Mouse (Mus musculus) embryonic stem cell, embryonic (primary cell): ENCODE results near the gene Car14.

ENCODE experiments used
- CTCF ChIA-PET, 4 experiments: fragments of 300-600 bp in 2 of 4; fragments of 350-600 bp in 2 of 4; sonication (Branson Sonifier 250); formaldehyde crosslinking; loops; one replicate each; lab custom pipeline; 2022; ENCODE audit warnings: inconsistent platforms in 2 of 4; lab: Charles Lee
- POLR2A ChIA-PET, 4 experiments: fragments of 300-600 bp in 2 of 4; fragments of 350-600 bp in 2 of 4; sonication (Branson Sonifier 250); formaldehyde crosslinking; loops; one replicate each; lab custom pipeline; 2022; ENCODE audit warnings: antibody characterized with exemption in 4 of 4, inconsistent platforms in 1 of 4; lab: Charles Lee

The Car14 gene

DNA sequence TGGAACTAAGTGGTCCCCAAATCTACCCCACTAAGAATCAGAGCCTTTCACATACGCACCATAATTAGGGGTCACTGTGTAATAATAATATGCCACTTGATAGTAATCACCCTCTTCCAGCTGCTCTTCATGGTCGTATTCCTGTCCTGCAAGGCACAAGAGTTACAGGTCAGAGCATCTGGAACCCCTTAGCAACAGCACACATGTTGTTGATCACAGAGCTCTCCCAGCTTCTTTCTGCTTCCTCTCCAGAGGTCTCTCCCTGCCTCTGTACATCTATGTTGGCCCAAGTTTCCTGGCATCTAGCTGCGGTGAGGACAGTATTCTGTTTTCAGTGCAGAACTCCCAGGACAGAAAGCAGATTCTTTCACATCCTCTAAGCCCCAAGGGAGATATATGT lies 14.8 kb downstream of the Car14 start:
- CTCF ChIA-PET = interaction anchor here in 1 of 4 experiments (0.5 to 2.2 kb wide), 4 partner anchors 17 to 611 kb away, joined by 3 to 10 read pairs (median 4); no protein-coding TSS in a partner anchor
- POLR2A ChIA-PET = interaction anchor here in 3 of 4 experiments (0.6 to 3.4 kb wide), 15 partner anchors 8 to 168 kb away, joined by 3 to 10 read pairs (median 4); partner anchors contain the start of genes Car14 (in 1 of the 3), Mrps21 (in 1 of the 3), Prpf3 (in 1 of the 3) and Vps45 (in 1 of the 3)

DNA sequence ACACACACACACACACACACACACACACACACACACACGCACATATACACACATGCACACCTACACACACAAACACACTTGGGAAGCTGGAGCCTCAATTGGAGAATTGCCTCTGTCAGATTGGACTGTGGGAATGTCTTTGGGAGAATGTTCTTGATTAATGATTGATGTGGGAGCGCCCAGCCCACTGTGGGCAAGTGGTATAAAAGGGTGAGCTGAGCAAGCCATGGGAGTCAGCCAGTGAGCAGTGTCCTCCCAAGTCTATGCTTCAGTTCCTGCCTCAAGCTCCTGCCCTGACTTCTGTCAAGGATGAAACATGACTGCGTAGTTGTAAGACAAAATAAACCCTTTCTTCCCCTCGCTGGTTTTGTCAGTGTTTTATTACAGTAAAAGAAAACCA lies 16.9 kb downstream of the Car14 start:
- ChIA-PET CTCF (interaction anchor here in 2 of 4 experiments (0.6 to 1.5 kb wide), 4 partner anchors 17 to 204 kb away, joined by 3 to 5 read pairs (median 4); no protein-coding TSS in a partner anchor), POLR2A (interaction anchor here in 3 of 4 experiments (0.6 to 1.6 kb wide), 8 partner anchors 12 to 502 kb away, joined by 3 to 8 read pairs (median 4); partner anchors contain the start of genes Car14 (in 1 of the 3) and Mrps21 (in 1 of the 3))

DNA sequence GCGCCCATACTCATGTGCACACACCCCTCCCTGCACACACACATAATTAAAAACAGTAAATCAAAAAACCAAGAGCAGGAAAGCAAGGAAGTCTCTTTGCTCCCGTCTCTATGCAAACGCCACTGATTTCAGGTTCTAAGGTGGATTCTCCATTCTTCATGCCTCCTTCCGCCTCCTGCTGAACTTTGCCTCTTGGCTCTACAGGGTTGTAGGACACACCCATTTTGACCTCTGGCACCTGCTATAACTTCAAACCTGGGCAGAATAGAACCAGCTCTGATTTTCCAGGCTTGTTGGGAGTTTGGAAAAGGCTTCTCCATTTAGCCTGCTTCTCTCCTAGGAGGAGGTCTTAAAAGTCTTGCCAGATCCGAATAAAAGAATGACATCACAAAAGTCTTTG lies 20.1 kb downstream of the Car14 start:
- CTCF ChIA-PET = no interaction called here
- POLR2A ChIA-PET = no interaction called here

DNA sequence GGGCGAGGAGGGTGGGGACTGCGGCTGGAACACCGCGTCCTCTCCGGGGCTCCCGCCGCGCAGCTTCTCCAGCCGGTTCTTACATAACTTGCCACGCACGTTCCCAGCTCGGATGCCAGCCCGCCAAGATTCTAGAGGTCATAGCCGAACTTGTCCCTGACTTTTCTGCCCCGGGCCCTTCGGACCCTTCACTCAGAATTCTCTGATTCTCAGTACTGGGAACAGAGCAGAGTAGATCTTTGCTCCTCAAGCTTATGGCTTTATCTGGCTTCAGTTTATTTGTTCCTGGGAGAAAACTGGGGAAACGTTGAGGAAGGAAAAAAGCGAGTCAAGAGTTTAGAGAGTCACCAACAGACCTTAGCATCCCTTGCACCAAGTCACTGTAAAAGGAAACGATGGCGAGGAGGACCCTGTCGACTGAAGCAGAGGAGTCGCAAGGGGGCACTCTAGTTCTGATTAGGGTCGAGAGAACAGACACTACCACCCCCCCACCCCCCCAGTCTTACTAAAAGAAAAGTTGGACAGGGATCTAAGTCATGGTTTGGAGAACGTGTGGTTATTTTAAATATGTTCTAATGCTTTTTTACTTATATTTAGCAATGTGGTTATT lies 21.6 kb downstream of the Car14 start:
- ChIA-PET CTCF (interaction anchor here in 3 of 4 experiments (0.5 to 1.8 kb wide), 9 partner anchors 8 to 235 kb away, joined by 3 to 16 read pairs (median 3); partner anchors contain the start of gene Mrps21 (in 1 of the 3)), POLR2A (interaction anchor here in 3 of 4 experiments (0.6 to 3.3 kb wide), 51 partner anchors 9 to 830 kb away, joined by 3 to 42 read pairs (median 4); partner anchors contain the start of genes BC028528 (in 3 of the 3), Mrps21 (in 3 of the 3), Car14 (in 2 of the 3) and Prpf3 (in 2 of the 3))

DNA sequence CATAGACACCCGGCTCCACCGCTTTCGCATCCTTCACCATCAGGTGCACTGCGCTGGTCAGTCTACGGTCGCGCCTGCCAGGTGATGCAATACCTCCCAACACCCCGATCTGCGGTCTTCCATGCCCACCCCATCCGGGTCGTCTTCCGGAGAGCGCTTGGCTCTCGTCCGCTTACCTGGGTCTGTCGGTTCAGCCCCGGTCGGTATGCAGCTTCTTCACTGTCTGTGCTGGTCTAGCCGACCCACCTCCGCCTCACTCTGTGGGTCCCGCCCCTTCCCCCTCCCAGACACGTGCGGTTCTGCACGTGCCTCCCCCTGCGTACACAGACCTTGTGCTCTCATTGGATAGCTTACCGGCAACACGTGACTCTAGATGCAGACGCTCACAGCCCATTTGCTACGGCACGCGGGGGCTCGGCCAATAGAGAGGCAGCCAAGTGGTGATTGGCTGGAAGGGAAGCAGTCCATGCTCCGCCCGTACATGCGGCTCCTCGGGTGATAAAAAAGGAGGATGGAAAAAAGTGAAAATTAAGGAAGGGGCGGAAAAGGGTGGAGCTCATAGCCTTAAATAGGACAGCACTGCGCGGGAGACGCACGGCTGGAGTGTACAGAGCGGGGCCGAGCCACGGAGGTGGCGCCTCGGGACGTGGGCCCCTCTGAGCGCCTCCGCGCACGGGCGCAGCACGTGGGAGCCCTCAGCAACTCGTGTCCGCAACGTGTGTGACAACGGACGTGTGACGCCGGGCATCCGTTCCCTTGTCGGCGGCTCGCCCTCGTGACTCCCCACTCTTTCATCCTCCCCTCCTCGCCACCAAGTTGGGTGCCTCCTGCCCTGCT lies 22.3 kb downstream of the Car14 start, which contains the start of gene Ciart:
TSS of gene Ciart (minus strand) at position 273 of the 837 bp plus-strand sequence.
- CTCF ChIA-PET = interaction anchor here in 3 of 4 experiments (0.5 to 1.8 kb wide), 10 partner anchors 8 to 339 kb away, joined by 3 to 16 read pairs (median 3); partner anchors contain the start of gene Mrps21 (in 1 of the 3)
- POLR2A ChIA-PET = interaction anchor here (0.6 to 3.3 kb wide), 64 partner anchors 9 to 829 kb away, joined by 3 to 42 read pairs (median 4); partner anchors contain the start of genes BC028528 (in 3 of the 4), Mrps21 (in 3 of the 4), Car14 (in 2 of the 4) and Prpf3 (in 2 of the 4)

DNA sequence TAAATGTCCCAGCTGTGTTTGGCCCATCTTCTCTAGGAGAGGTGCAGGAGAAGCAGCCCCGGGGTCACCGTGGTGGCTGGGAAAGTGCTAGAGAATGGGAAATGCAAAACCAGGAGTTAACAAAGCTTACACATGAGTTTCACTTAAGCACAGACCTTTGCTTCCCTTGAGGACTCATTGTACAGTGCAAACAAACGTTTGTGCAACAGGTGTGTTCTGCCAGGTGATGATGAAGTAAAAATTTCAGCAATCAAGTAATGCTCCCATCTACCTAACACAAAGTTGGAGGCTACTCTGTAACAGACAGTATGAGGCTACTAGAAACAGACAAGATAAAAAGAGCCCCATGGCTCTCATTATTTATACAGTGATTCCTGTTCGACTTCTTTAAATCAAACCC lies 25.4 kb downstream of the Car14 start:
- CTCF ChIA-PET = no interaction called here
- POLR2A ChIA-PET = interaction anchor here in 1 of 4 experiments (1.0 kb wide), 1 partner anchor 14 kb away, joined by 3 read pairs; no protein-coding TSS in a partner anchor

DNA sequence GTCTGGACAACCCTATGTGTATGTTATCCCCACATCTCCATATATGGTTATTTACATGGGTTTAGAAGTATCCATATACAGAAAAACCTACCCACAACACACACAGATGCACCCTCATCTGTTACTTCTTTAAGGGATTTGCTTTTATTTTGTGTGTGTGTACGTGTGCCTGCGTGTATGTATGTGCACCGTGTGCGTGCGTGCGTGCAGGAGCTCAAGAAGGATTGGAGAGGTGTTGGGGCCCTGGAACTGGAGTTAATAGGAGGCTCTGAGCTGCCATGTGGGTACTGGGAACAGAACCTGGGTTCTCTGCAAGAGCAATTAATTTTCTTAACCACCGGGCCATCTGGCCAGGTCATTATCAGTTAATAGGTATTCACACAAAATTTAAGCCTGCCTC lies 32.4 kb downstream of the Car14 start:
- ChIA-PET POLR2A (interaction anchor here in 3 of 4 experiments (0.6 to 3.6 kb wide), 28 partner anchors 8 to 390 kb away, joined by 3 to 42 read pairs (median 4); partner anchors contain the start of genes Prpf3 (in 3 of the 3), Ciart (in 2 of the 3), BC028528 (in 1 of the 3) and Bola1 (in 1 of the 3)), CTCF (interaction anchor here in 3 of 4 experiments (0.6 to 1.6 kb wide), 5 partner anchors 10 to 568 kb away, joined by 3 to 5 read pairs (median 4); partner anchors contain the start of gene Ciart (in 1 of the 3))

DNA sequence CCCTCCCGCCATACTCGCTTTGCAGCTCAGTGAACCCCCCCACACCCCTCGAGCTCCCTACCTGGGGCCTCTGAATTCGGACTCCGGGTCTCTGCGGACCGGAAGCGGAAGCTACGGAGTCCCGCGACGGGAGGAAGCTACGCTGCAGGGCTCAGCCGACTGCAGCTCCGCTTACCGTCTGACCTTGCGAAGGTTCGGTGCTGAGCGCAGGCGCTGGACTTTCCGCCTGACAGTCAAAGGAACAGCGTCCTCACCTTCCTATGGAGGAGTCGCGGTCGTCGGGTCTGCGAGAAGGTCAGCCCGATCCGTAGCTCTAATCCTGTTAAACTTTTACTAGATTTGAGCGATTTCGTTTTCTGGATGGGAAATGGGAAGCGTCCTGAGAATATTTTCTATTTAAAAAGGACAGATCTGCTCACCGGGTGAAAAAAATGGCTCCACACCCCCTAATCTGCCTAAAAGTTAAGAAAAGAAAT lies 33.1 kb downstream of the Car14 start, which contains the start of gene Mrps21:
TSS of gene Mrps21 (minus strand) at position 128 of the 476 bp plus-strand sequence.
- POLR2A ChIA-PET = interaction anchor here (0.5 to 3.6 kb wide), 53 partner anchors 8 to 586 kb away, joined by 3 to 42 read pairs (median 4); partner anchors contain the start of genes Prpf3 (in 4 of the 4), Ciart (in 3 of the 4), Car14 (in 2 of the 4) and Ensa (in 2 of the 4)

DNA sequence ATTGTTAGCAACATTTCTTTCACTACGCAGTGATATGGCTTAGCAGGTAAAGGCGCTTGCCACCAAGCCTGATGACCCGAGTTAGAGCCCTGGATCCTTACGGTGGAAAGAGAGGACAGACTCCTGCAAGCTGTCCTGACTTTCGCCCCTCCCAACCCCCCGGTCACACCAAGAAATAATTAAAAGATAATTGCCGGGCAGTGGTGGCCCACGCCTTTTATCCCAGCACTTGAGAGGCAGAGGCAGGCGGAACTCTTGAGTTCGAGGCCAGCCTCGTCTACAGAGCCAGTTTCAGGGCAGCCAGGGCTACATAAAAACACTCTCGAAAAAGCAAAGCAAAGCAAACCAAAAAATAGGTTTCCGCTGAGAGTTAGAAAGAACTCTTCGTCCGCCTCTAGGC lies 33.5 kb downstream of the Car14 start:
- CTCF ChIA-PET = interaction anchor here (0.5 to 1.6 kb wide), 6 partner anchors 9 to 781 kb away, joined by 3 to 5 read pairs (median 4); partner anchors contain the start of gene Ciart (in 1 of the 4)
- POLR2A ChIA-PET = interaction anchor here (0.5 to 3.6 kb wide), 51 partner anchors 8 to 585 kb away, joined by 3 to 42 read pairs (median 4); partner anchors contain the start of genes Prpf3 (in 4 of the 4), Ciart (in 3 of the 4), Car14 (in 2 of the 4) and Ensa (in 2 of the 4)

More for the DNA sequence above, 33.1 kb downstream of the Car14 start, which contains the start of gene Mrps21:
- CTCF ChIA-PET = interaction anchor here (0.5 to 1.6 kb wide), 9 partner anchors 9 to 1027 kb away, joined by 3 to 5 read pairs (median 4); partner anchors contain the start of gene Ciart (in 1 of the 4)

DNA sequence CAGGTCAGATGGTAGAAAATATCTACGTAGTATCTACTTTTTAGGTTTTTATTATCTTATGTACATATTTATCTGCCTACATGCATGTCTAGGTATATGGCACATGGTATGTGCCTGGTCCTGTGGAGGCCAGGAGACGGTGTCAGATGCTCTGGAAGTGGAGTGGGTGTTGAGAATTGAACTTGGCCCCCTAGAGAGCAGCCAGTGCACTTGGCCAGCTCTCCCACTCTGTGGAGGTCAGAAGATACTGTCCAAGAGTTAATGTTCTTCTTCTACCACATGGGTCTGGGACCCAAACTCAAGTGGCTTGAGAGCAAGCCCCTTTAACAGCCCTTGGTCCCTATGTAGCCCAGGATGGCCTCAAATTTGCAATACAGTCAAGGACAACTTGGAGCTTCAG lies 37.1 kb downstream of the Car14 start:
- POLR2A ChIA-PET = interaction anchor here in 2 of 4 experiments (0.7 to 3.4 kb wide), 8 partner anchors 9 to 96 kb away, joined by 3 to 14 read pairs (median 4); partner anchors contain the start of genes Ciart (in 2 of the 2) and Prpf3 (in 1 of the 2)
- CTCF ChIA-PET = interaction anchor here in 1 of 4 experiments (0.5 kb wide), 1 partner anchor 44 kb away, joined by 4 read pairs; no protein-coding TSS in a partner anchor

DNA sequence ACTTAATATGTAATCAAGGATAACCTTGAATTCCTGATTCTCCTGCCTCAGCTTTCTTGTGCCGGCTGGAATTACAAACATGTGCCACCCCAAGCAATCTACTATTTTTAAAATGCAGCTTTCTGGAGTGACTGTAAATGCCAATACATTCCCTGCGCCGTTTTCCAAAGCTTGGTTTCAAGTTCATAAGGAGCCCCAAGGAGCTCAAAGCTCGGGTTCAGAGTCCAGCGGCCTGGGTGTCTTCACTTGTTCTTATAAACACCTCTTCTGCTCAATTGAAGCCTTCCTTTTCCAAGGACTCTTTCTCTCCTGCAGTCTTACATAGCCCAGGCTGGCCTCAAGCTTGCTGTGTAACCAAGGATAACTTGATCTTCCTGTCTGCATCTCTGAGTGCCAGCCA lies 38.4 kb downstream of the Car14 start:
- ChIA-PET POLR2A (interaction anchor here in 3 of 4 experiments (0.7 to 4.0 kb wide), 21 partner anchors 8 to 377 kb away, joined by 3 to 20 read pairs (median 7); partner anchors contain the start of genes Prpf3 (in 3 of the 3), Ciart (in 2 of the 3), Aph1a (in 1 of the 3) and Car14 (in 1 of the 3)), CTCF (interaction anchor here in 3 of 4 experiments (0.8 to 2.6 kb wide), 6 partner anchors 10 to 42 kb away, joined by 4 to 9 read pairs (median 4); partner anchors contain the start of gene Prpf3 (in 1 of the 3))

DNA sequence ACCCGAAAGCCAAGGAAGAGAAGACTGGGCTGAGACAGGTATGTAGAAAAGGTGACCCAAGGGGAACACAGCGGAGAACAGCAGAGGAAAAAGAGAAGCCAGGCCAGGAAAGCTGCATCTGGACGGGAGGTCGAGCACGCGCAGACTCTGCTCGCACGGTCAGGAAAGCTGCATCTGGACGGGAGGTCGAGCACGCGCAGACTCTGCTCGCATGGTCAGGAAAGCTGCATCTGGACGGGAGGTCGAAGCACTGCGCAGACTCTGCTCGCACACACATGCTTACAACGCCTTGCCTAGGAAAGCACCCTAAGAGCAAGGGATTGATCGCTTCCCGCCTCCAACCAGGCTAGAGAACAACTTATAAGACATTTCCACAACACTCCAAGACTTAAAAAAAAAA lies 38.9 kb downstream of the Car14 start:
- ChIA-PET CTCF (interaction anchor here (0.6 to 2.6 kb wide), 11 partner anchors 9 to 1382 kb away, joined by 3 to 9 read pairs (median 5); partner anchors contain the start of gene Prpf3 (in 1 of the 4)), POLR2A (interaction anchor here (0.7 to 4.0 kb wide), 32 partner anchors 8 to 397 kb away, joined by 3 to 20 read pairs (median 5); partner anchors contain the start of genes Ciart (in 3 of the 4), Prpf3 (in 3 of the 4), Aph1a (in 1 of the 4) and Car14 (in 1 of the 4))

DNA sequence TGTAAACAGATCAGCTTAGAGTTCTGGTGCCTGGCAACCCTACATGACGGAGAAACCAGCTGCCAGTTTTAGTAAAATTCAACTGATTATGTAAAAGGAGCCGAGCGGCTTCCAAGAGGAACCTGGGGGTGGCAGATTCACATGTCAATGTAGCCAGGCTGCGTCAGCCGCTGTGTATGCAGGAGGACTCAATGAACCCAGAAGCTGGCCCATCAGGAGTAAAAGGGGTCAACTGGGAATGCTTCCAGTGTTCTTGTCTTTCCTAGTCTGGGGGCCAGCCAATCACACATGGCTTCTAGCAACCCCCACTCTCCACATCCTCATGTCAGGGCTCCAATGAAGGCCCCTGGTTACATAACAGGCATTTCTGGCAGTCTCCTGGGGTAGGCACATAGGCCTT lies 39.4 kb downstream of the Car14 start:
- ChIA-PET POLR2A (interaction anchor here (0.5 to 4.0 kb wide), 45 partner anchors 9 to 431 kb away, joined by 3 to 20 read pairs (median 4); partner anchors contain the start of genes Ciart (in 3 of the 4), Prpf3 (in 3 of the 4), Car14 (in 2 of the 4) and Arnt (in 1 of the 4)), CTCF (interaction anchor here (0.6 to 2.6 kb wide), 16 partner anchors 9 to 1382 kb away, joined by 3 to 9 read pairs (median 4); partner anchors contain the start of gene Prpf3 (in 1 of the 4))

DNA sequence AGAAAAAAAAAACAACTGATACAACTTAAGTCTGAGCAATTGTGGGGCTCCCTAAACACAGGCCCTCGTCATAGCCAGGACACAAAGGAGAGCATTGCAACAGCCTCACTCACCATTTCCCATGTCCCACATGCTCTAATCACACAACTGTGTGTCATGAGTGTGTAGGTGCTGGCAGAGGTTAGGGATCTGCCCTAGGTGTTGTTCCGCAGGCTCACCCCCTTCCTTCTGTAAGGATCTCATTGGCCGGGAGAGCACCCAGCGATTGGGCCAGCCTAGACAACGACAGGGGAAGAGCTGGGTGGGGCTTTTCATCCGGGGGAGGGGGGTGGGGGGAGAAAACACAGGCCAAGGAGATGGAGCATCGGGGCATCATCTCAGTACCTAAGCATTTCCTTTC lies 40.9 kb downstream of the Car14 start:
- POLR2A ChIA-PET = interaction anchor here in 3 of 4 experiments (0.6 to 4.0 kb wide), 21 partner anchors 8 to 275 kb away, joined by 3 to 20 read pairs (median 4); partner anchors contain the start of genes Ciart (in 2 of the 3), Mrps21 (in 2 of the 3), Car14 (in 1 of the 3) and Golph3l (in 1 of the 3)

DNA sequence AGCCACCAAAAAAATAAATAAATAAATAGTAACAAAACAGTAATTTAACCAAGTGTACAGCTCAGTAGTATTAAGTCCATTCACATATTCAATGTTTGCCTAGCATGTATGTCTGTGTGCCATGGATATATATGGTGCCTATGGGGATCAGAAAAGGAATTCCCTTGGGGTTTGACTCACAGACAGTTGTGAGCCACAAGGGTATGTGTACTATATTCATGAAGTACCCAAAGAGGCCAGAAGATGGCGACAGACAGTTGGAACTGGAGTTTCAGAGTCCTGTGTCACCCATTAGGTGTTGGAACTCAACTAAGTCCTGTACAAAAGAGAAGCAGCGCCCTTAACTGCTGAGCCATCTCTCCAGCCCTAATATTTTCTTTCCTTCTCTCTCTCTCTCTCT lies 42.7 kb downstream of the Car14 start:
- POLR2A ChIA-PET = interaction anchor here in 2 of 4 experiments (0.6 to 2.6 kb wide), 4 partner anchors 10 to 177 kb away, joined by 3 to 11 read pairs (median 4); partner anchors contain the start of gene Mrps21 (in 1 of the 2)

More for the DNA sequence above, 40.9 kb downstream of the Car14 start:
- CTCF ChIA-PET = interaction anchor here in 3 of 4 experiments (0.5 to 2.6 kb wide), 9 partner anchors 36 to 994 kb away, joined by 3 to 9 read pairs (median 3); partner anchors contain the start of gene Ensa (in 1 of the 3)

More for the DNA sequence above, 42.7 kb downstream of the Car14 start:
- CTCF ChIA-PET = interaction anchor here in 3 of 4 experiments (0.6 to 1.5 kb wide), 3 partner anchors 9 to 46 kb away, joined by 3 to 7 read pairs (median 4); partner anchors contain the start of gene Mrps21 (in 1 of the 3)
